In the genomic region with DNA sequence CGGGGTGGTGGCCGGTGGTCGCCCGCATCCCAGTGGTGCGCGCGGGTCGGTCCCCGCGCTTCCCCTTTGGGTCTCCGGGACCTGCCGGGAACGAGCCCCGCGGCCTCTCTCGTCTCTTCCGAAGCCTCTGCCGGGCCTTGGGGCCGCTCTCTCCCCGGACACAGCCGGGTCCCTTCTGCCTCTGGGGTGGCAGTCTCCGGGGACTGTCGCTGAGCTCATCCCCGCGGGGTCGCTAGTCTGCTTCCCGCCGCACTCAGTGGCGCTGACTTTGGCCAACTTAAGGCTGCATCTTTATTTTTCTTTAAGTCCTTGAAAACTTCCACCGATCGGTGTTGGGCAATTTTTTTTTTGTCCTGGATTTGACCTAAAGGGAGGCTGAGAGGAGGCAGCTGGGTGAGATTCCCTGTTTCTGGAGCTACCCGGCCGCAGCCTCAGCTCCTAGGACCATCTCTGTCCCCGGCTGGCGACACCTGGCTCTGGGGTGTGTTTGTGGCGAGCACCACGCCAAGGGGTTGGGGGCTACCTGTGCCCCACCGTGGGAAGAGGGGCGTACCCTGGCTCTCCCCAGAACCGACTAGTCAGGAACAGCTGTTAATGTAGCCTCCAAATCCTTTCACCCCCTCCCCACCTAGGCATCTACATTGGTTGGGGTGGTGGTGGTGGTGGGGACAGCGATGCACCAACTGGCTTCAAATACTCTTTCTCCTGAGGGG, we compare ENCODE assay signal across 7 mouse cellular contexts. TPM values are rescaled to one million over a fixed set of nuclear protein-coding genes. Genes with fewer than 3 reads are reported as not detected.
DNase-seq lines count a peak whose midpoint lies in the region; ATAC-seq lines count a peak whose summit lies in the region.

No protein-coding gene starts in this region.

- H3K9me3 ChIP-seq in hindbrain, embryonic 15.5 days: no peaks in the 10 kb centered on the region

- peak; percentile 62 for DNase-seq in R1 (ENCODE audit: low read depth, low spot score)
- DNase-seq in c-Kit-positive CD71-positive TER-119-positive erythroid progenitor cells, embryonic 14.5 days (ENCODE audit: low spot score): peak; percentile 15
- DNase-seq in left cerebral cortex, postnatal 4 days: peak; percentile 52
- peak; percentile 61 for DNase-seq in right cerebral cortex, postnatal 4 days

- peak overlapping the region; percentile 85 for H3K27ac ChIP-seq in hindbrain, embryonic 15.5 days (replicated peaks)

- ATAC-seq in frontal cortex, adult (ENCODE audit: low TSS enrichment): peak; percentile 84
- ATAC-seq in hindbrain, embryonic 15.5 days (ENCODE audit: low FRiP score, low read depth): peak; percentile 55
- peak; percentile 67 for ATAC-seq in megakaryocyte-erythroid progenitor cell, adult 5-6 weeks (replicated peaks; ENCODE audit: low FRiP score, low TSS enrichment, poor library complexity, severe bottlenecking)

- no peaks in the 10 kb centered on the region for H3K27me3 ChIP-seq in hindbrain, embryonic 15.5 days

- H3K36me3 ChIP-seq in hindbrain, embryonic 15.5 days: no peaks in the 10 kb centered on the region

- H3K4me2 ChIP-seq in hindbrain, embryonic 15.5 days: peak overlapping the region; percentile 91

- H3K4me3 ChIP-seq in hindbrain, embryonic 15.5 days: peak overlapping the region; percentile 92

- intact Hi-C loops in left cerebral cortex, postnatal 4 days (cut with DNase I): loop anchor here (10.0 kb wide), 2 partner anchors 130 to 260 kb away; a partner anchor contains a TSS

- under 1% methylated on average over 39 of the region's 41 CpGs for WGBS in hindbrain, embryonic 15.5 days

- peaks cover 41% of the 10 kb centered on the region for H3K4me1 ChIP-seq in hindbrain, embryonic 15.5 days (replicated peaks)

- H3K9ac ChIP-seq in hindbrain, embryonic 15.5 days: peak overlapping the region; percentile 83

RNA-seq across cellular contexts. Expression of a gene that starts 0.9 kb away (rescaled TPM):
- 25.8 and 28.0 TPM in 2 replicates for polyA plus RNA-seq in hindbrain, embryonic 15.5 days (2015; fragmentation: Nextera tagmentation; extraction: Ambion mirVana)
- 10 to 100 TPM; 40.2 to 47.3 TPM for total RNA-seq in left cerebral cortex, postnatal 4 days (2021)
- total RNA-seq in megakaryocyte-erythroid progenitor cell, adult 5-6 weeks (2014; fragmentation: Nextera tagmentation): 1.8 and 2.8 TPM in 2 replicates
- total RNA-seq in megakaryocyte-erythroid progenitor cell, adult 5-6 weeks (2017): 0.14 and 0.91 TPM in 2 replicates

Comparison
In these comparisons a context has a peak if more than half of its experiments do, and no peak if none do; other contexts are left out.
1. Peak in every context shown above with its lines: DNase-seq, ATAC-seq, H3K4me3 ChIP-seq and H3K27ac ChIP-seq.
2. RNA of a gene that starts 0.9 kb away (total RNA-seq): 40.2 to 47.3 TPM in left cerebral cortex, postnatal 4 days; 0.14 to 2.8 TPM in megakaryocyte-erythroid progenitor cell, adult 5-6 weeks; every median in the first group is over 10 times any median in the second.